Mouse (Mus musculus): ENCODE results near the gene Fbxl17. TPM values are rescaled to one million over a fixed set of nuclear protein-coding genes. Genes with fewer than 3 reads are reported as not detected.

Gene Fbxl17
- polyA plus RNA-seq, 1 experiment from 2014 or later, result 17.4 TPM

- WGBS, result 90% methylated on average over 5 of the region's 5 CpGs
- no peaks in the 10 kb centered on the region for H3K36me3 ChIP-seq (ENCODE audit: control insufficient read depth, insufficient read depth, low read length)
- H3K4me3 ChIP-seq (ENCODE audit: control insufficient read depth in 1 of 2, insufficient read depth in 1 of 2, low read depth in 1 of 2, low read length in 2 of 2), result no peak overlapping the region
- no peak overlapping the region for H3K27ac ChIP-seq (replicated peaks in 1 of 2; ENCODE audit: control insufficient read depth in 1 of 2, insufficient read depth in 1 of 2, low read depth in 2 of 2, low read length in 2 of 2)
- no peaks in the 10 kb centered on the region for H3K9me3 ChIP-seq (ENCODE audit: control insufficient read depth, low read length)
- 0 out of 4 replicates have a peak, but pooled peaks cover 0 to 4% of the 10 kb centered on the region in 2 experiments for H3K4me1 ChIP-seq (ENCODE audit: control insufficient read depth in 2 of 2, insufficient read depth in 2 of 2, low read length in 2 of 2)
- H3K4me2 ChIP-seq (ENCODE audit: low read length), result no peak overlapping the region
- H3K9ac ChIP-seq (ENCODE audit: low read length), result no peak overlapping the region
- ATAC-seq (ENCODE audit: insufficient number of reproducible peaks, insufficient read depth, low FRiP score, low read depth), result no peak
- no peaks in the 10 kb centered on the region for H3K27me3 ChIP-seq (ENCODE audit: control insufficient read depth, insufficient read depth, low read length)
Measured at GRCm38 (mm10) chr17:63262674-63263073, 237.1 kb downstream of the Fbxl17 start.

DNA sequence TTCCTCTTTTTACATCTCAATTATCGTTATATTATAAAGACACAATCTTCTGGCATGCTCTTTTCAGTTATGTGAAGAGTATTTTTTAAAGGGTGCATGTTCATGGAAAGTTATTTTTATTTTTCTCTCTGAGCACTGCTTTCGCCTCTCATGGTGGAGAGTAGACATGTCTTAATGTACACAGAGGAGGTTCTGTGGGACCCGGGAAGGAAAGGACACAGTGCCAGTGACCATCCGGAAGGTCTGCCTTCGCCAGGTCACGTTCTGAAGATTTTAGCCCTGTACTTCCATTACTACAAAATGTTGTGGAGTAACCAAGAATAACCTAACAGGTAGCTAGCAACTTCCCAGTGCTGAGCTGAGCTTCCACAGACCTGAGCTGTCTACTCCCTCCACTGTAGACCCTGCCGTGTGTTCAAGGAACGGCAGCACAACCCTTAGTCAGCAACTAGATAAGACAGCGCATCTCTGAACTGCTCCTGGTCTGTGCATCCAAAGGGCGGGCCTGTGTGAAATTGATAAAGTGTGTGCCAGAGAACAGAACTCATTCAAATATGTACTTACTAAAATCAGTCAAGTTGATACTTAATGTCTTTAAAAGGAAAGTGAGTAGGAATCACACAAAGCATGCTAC is 238.2 kb downstream of the Fbxl17 start:
- Histone ChIP-seq H3K27me3 (ENCODE audit: control insufficient read depth, insufficient read depth, low read length) (no peaks in the 10 kb centered on the region), H3K36me3 (ENCODE audit: control insufficient read depth, insufficient read depth, low read length) (no peaks in the 10 kb centered on the region), H3K27ac (replicated peaks in 1 of 2; ENCODE audit: control insufficient read depth in 1 of 2, insufficient read depth in 1 of 2, low read depth in 2 of 2, low read length in 2 of 2) (no peak overlapping the region), H3K9ac (ENCODE audit: low read length) (no peak overlapping the region), H3K4me3 (ENCODE audit: control insufficient read depth in 1 of 2, insufficient read depth in 1 of 2, low read depth in 1 of 2, low read length in 2 of 2) (no peak overlapping the region), H3K4me1 (ENCODE audit: control insufficient read depth in 2 of 2, insufficient read depth in 2 of 2, low read length in 2 of 2) (peaks cover 0 to 4% of the 10 kb centered on the region in 2 experiments; a peak in 2 of 4 replicates), H3K9me3 (ENCODE audit: control insufficient read depth, low read length) (no peaks in the 10 kb centered on the region), H3K4me2 (ENCODE audit: low read length) (no peak overlapping the region)
- no peak for ATAC-seq (ENCODE audit: insufficient number of reproducible peaks, insufficient read depth, low FRiP score, low read depth)
- WGBS, result 69% methylated on average over 10 of the region's 10 CpGs

GRCm38 (mm10) chr17:63259091-63259490 is 240.7 kb downstream of the Fbxl17 start:
- no peak overlapping the region for H3K4me3 ChIP-seq (ENCODE audit: control insufficient read depth in 1 of 2, insufficient read depth in 1 of 2, low read depth in 1 of 2, low read length in 2 of 2)
- no peak for ATAC-seq (ENCODE audit: insufficient number of reproducible peaks, insufficient read depth, low FRiP score, low read depth)
- H3K36me3 ChIP-seq (ENCODE audit: control insufficient read depth, insufficient read depth, low read length), result no peaks in the 10 kb centered on the region
- peaks cover 2 to 5% of the 10 kb centered on the region in 2 experiments; a peak in 2 of 4 replicates for H3K4me1 ChIP-seq (ENCODE audit: control insufficient read depth in 2 of 2, insufficient read depth in 2 of 2, low read length in 2 of 2)
- H3K9ac ChIP-seq (ENCODE audit: low read length), result no peak overlapping the region
- H3K27ac ChIP-seq (replicated peaks in 1 of 2; ENCODE audit: control insufficient read depth in 1 of 2, insufficient read depth in 1 of 2, low read depth in 2 of 2, low read length in 2 of 2), result no peak overlapping the region
- H3K27me3 ChIP-seq (ENCODE audit: control insufficient read depth, insufficient read depth, low read length), result no peaks in the 10 kb centered on the region
- WGBS, result 87% methylated on average over 3 of the region's 3 CpGs
- H3K4me2 ChIP-seq (ENCODE audit: low read length), result no peak overlapping the region
- H3K9me3 ChIP-seq (ENCODE audit: control insufficient read depth, low read length), result no peaks in the 10 kb centered on the region

- no peak overlapping the region for H3K4me2 ChIP-seq (ENCODE audit: low read length)
- no peak overlapping the region for H3K9ac ChIP-seq (ENCODE audit: low read length)
- H3K4me3 ChIP-seq (ENCODE audit: control insufficient read depth in 1 of 2, insufficient read depth in 1 of 2, low read depth in 1 of 2, low read length in 2 of 2), result no peak overlapping the region
- H3K9me3 ChIP-seq (ENCODE audit: control insufficient read depth, low read length), result no peaks in the 10 kb centered on the region
- ATAC-seq (ENCODE audit: insufficient number of reproducible peaks, insufficient read depth, low FRiP score, low read depth), result no peak
- no peaks in the 10 kb centered on the region for H3K36me3 ChIP-seq (ENCODE audit: control insufficient read depth, insufficient read depth, low read length)
- H3K27me3 ChIP-seq (ENCODE audit: control insufficient read depth, insufficient read depth, low read length), result no peaks in the 10 kb centered on the region
- 72% methylated on average over 7 of the region's 7 CpGs for WGBS
- H3K4me1 ChIP-seq (ENCODE audit: control insufficient read depth in 2 of 2, insufficient read depth in 2 of 2, low read length in 2 of 2), result no peaks in the 10 kb centered on the region
- H3K27ac ChIP-seq (replicated peaks in 1 of 2; ENCODE audit: control insufficient read depth in 1 of 2, insufficient read depth in 1 of 2, low read depth in 2 of 2, low read length in 2 of 2), result no peak overlapping the region
Measured at GRCm38 (mm10) chr17:63246144-63246619, 253.6 kb downstream of the Fbxl17 start.

GRCm38 (mm10) chr17:63245472-63245871 is 254.3 kb downstream of the Fbxl17 start:
- Histone ChIP-seq H3K9me3 (ENCODE audit: control insufficient read depth, low read length) (no peaks in the 10 kb centered on the region), H3K4me3 (ENCODE audit: control insufficient read depth in 1 of 2, insufficient read depth in 1 of 2, low read depth in 1 of 2, low read length in 2 of 2) (no peak overlapping the region), H3K9ac (ENCODE audit: low read length) (no peak overlapping the region), H3K36me3 (ENCODE audit: control insufficient read depth, insufficient read depth, low read length) (no peaks in the 10 kb centered on the region), H3K27me3 (ENCODE audit: control insufficient read depth, insufficient read depth, low read length) (no peaks in the 10 kb centered on the region), H3K27ac (replicated peaks in 1 of 2; ENCODE audit: control insufficient read depth in 1 of 2, insufficient read depth in 1 of 2, low read depth in 2 of 2, low read length in 2 of 2) (no peak overlapping the region), H3K4me2 (ENCODE audit: low read length) (no peak overlapping the region), H3K4me1 (ENCODE audit: control insufficient read depth in 2 of 2, insufficient read depth in 2 of 2, low read length in 2 of 2) (0 out of 4 replicates have a peak, but pooled peaks cover 0 to 3% of the 10 kb centered on the region in 2 experiments)
- no peak for ATAC-seq (ENCODE audit: insufficient number of reproducible peaks, insufficient read depth, low FRiP score, low read depth)
- WGBS, result 87% methylated on average over 9 of the region's 9 CpGs

DNA sequence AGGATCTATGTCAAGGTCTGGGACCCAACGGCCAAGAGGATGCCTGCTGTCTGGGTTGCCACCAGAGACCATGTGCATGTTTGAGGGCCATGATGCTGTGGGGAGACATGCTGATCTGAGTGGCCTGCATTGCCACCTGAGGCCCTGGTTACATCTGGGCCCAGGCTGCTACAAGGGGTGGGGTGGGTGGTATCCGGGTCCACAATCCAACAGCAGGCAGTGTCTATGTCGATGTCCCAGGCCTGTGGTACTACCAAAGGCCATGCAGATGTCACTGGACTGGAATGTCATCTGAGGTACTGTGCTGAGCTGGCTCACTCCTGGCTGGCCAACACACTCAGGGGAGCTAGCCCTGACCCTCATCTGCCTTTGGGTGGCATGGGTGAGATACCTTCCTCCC is 257.1 kb downstream of the Fbxl17 start:
- Histone ChIP-seq H3K27ac (replicated peaks in 1 of 2; ENCODE audit: control insufficient read depth in 1 of 2, insufficient read depth in 1 of 2, low read depth in 2 of 2, low read length in 2 of 2) (no peak overlapping the region), H3K9ac (ENCODE audit: low read length) (no peak overlapping the region), H3K4me2 (ENCODE audit: low read length) (no peak overlapping the region), H3K27me3 (ENCODE audit: control insufficient read depth, insufficient read depth, low read length) (no peaks in the 10 kb centered on the region), H3K9me3 (ENCODE audit: control insufficient read depth, low read length) (no peaks in the 10 kb centered on the region), H3K4me3 (ENCODE audit: control insufficient read depth in 1 of 2, insufficient read depth in 1 of 2, low read depth in 1 of 2, low read length in 2 of 2) (no peak overlapping the region), H3K36me3 (ENCODE audit: control insufficient read depth, insufficient read depth, low read length) (no peaks in the 10 kb centered on the region), H3K4me1 (ENCODE audit: control insufficient read depth in 2 of 2, insufficient read depth in 2 of 2, low read length in 2 of 2) (peaks cover 0 to 13% of the 10 kb centered on the region in 2 experiments; a peak in 1 of 4 replicates)
- 97% methylated on average over 3 of the region's 3 CpGs for WGBS
- no peak for ATAC-seq (ENCODE audit: insufficient number of reproducible peaks, insufficient read depth, low FRiP score, low read depth)

GRCm38 (mm10) chr17:63240731-63241106 is 259.1 kb downstream of the Fbxl17 start:
- no peaks in the 10 kb centered on the region for H3K27me3 ChIP-seq (ENCODE audit: control insufficient read depth, insufficient read depth, low read length)
- ATAC-seq (ENCODE audit: insufficient number of reproducible peaks, insufficient read depth, low FRiP score, low read depth), result no peak
- no peak overlapping the region for H3K9ac ChIP-seq (ENCODE audit: low read length)
- H3K36me3 ChIP-seq (ENCODE audit: control insufficient read depth, insufficient read depth, low read length), result no peaks in the 10 kb centered on the region
- peaks cover 0 to 13% of the 10 kb centered on the region in 2 experiments; a peak in 1 of 4 replicates for H3K4me1 ChIP-seq (ENCODE audit: control insufficient read depth in 2 of 2, insufficient read depth in 2 of 2, low read length in 2 of 2)
- WGBS, result 79% methylated on average over 5 of the region's 5 CpGs
- H3K4me2 ChIP-seq (ENCODE audit: low read length), result no peak overlapping the region
- no peak overlapping the region for H3K4me3 ChIP-seq (ENCODE audit: control insufficient read depth in 1 of 2, insufficient read depth in 1 of 2, low read depth in 1 of 2, low read length in 2 of 2)
- H3K9me3 ChIP-seq (ENCODE audit: control insufficient read depth, low read length), result no peaks in the 10 kb centered on the region
- no peak overlapping the region; a peak in 1 of 4 replicates for H3K27ac ChIP-seq (replicated peaks in 1 of 2; ENCODE audit: control insufficient read depth in 1 of 2, insufficient read depth in 1 of 2, low read depth in 2 of 2, low read length in 2 of 2)

All from heart, embryonic 14.5 days (tissue).